Mouse (Mus musculus) testis, adult 2 months (tissue): Measurements from ENCODE around the gene Dph6. TPM values are rescaled to one million over a fixed set of nuclear protein-coding genes. Genes with fewer than 3 reads are reported as not detected.

Experiments
- H3K27ac ChIP-seq: fragments of 200-500 bp; 2 replicates; pipeline ENCODE4 v1.5.1; 2012; ENCODE audit warnings: low read depth, low read length; ENCODE audit not compliant: control insufficient read depth, insufficient read depth
- H3K27me3 ChIP-seq: fragments of 200-500 bp; 2 replicates; pipeline ENCODE4 v1.6.1; 2012; ENCODE audit warnings: mild to moderate bottlenecking, low read length, moderate library complexity; ENCODE audit not compliant: control insufficient read depth, insufficient read depth
- H3K36me3 ChIP-seq: fragments of 200-500 bp; 2 replicates; pipeline ENCODE4 v1.6.1; 2012; ENCODE audit warnings: mild to moderate bottlenecking, low read length; ENCODE audit not compliant: control insufficient read depth, insufficient read depth
- H3K4me1 ChIP-seq: fragments of 200-500 bp; 2 replicates; pipeline ENCODE4 v1.6.1; 2012; ENCODE audit warnings: low read length; ENCODE audit not compliant: control insufficient read depth, insufficient read depth
- H3K4me3 ChIP-seq: fragments of 200-500 bp; 2 replicates; pipeline ENCODE4 v1.5.1; 2012; ENCODE audit warnings: low read depth, mild to moderate bottlenecking, low read length, moderate library complexity, mixed read lengths; ENCODE audit not compliant: control insufficient read depth
- CTCF ChIP-seq: fragments of 200-500 bp; IDR thresholded peaks from 2 replicates; pipeline ENCODE4 v1.5.1; 2012; ENCODE audit warnings: low read depth, mild to moderate bottlenecking, inconsistent platforms, low read length, moderate library complexity; ENCODE audit not compliant: control insufficient read depth, insufficient read depth, insufficient replicate concordance
- POLR2A ChIP-seq: fragments of 200-500 bp; IDR thresholded peaks from 2 replicates; pipeline ENCODE4 v1.6.1; 2012; ENCODE audit warnings: low read depth, mild to moderate bottlenecking, inconsistent platforms, low read length, moderate library complexity; ENCODE audit not compliant: control insufficient read depth
- polyA plus RNA-seq: library from polyadenylated mRNA; depleted of rRNA; stranded (reverse); fragments of >200 nt; gene quantifications from 2 replicates; pipeline ENCODE4 v1.2.3, GENCODE M21; 2012

Gene Dph6
- polyA plus RNA-seq, 1 experiment, result 6.6 TPM

GRCm38 (mm10) chr2:114540416-114540815 is 114.3 kb downstream of the Dph6 start:
- H3K27ac ChIP-seq, result no peak overlapping the region
- H3K4me3 ChIP-seq, result no peak overlapping the region
- H3K4me1 ChIP-seq, result no peaks in the 10 kb centered on the region
- no peaks in the 10 kb centered on the region for H3K36me3 ChIP-seq
- no peaks in the 10 kb centered on the region for H3K27me3 ChIP-seq
- no peak for TF ChIP-seq CTCF
- no peak for TF ChIP-seq POLR2A

GRCm38 (mm10) chr2:114536032-114536431 is 118.7 kb downstream of the Dph6 start:
- no peaks in the 10 kb centered on the region for H3K27me3 ChIP-seq
- H3K27ac ChIP-seq, result no peak overlapping the region
- no peak overlapping the region for H3K4me3 ChIP-seq
- no peaks in the 10 kb centered on the region for H3K4me1 ChIP-seq
- TF ChIP-seq POLR2A (no peak), CTCF (no peak)
- no peaks in the 10 kb centered on the region for H3K36me3 ChIP-seq

- Histone ChIP-seq H3K4me1 (no peaks in the 10 kb centered on the region), H3K4me3 (no peak overlapping the region), H3K36me3 (no peaks in the 10 kb centered on the region), H3K27ac (no peak overlapping the region), H3K27me3 (no peaks in the 10 kb centered on the region)
- TF ChIP-seq CTCF, result no peak
- TF ChIP-seq POLR2A, result no peak
These were observed 123.6 kb downstream of the Dph6 start for GRCm38 (mm10) chr2:114531010-114531756.

GRCm38 (mm10) chr2:114520414-114520813 is 134.3 kb downstream of the Dph6 start:
- H3K4me3 ChIP-seq, result no peak overlapping the region
- no peaks in the 10 kb centered on the region for H3K27me3 ChIP-seq
- no peak overlapping the region for H3K27ac ChIP-seq
- H3K36me3 ChIP-seq, result no peaks in the 10 kb centered on the region
- H3K4me1 ChIP-seq, result no peaks in the 10 kb centered on the region
- TF ChIP-seq POLR2A, result no peak
- no peak for TF ChIP-seq CTCF

DNA sequence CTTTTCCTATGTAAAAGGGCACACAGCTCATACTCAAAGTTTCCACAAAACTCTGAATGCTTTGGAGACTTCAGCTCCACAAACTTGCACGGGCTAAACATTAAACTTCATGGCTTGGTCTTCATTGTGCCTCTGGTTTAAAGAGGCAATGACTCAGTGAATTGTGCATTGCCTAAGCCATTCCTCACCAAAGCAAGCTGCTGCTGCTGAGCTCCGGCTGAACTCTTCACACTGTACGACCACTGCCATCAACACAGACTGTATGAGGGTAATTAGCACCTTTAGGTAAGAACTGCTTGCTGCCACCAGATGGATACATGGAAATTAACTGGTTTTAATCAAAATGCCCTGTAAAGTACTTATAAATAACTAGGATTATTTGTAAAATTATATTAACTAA is 134.9 kb downstream of the Dph6 start:
- no peak overlapping the region for H3K27ac ChIP-seq
- TF ChIP-seq CTCF (no peak), POLR2A (no peak)
- no peaks in the 10 kb centered on the region for H3K4me1 ChIP-seq
- H3K4me3 ChIP-seq, result no peak overlapping the region
- H3K27me3 ChIP-seq, result no peaks in the 10 kb centered on the region
- H3K36me3 ChIP-seq, result no peaks in the 10 kb centered on the region

DNA sequence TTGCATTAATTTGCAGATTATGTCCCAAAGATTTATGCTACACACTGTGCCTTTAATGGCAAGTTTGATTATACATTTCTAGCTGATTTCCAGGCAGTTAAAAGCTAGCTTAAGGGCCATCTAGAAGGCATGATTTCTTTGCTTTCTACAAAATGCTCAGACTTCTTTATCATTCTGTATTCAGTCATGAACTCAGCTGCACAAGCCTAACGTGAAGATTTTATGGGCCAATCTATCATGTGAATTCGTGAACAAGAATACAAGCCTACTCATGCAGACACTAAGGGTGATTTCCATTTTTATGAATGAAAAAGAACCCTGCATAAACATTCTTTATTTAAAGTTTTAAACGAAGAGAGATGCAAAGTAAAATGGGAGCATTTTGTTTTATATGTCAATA is 162.4 kb downstream of the Dph6 start:
- no peak for TF ChIP-seq CTCF
- no peak for TF ChIP-seq POLR2A
- no peaks in the 10 kb centered on the region for H3K36me3 ChIP-seq
- no peaks in the 10 kb centered on the region for H3K27me3 ChIP-seq
- H3K4me3 ChIP-seq, result no peak overlapping the region
- no peaks in the 10 kb centered on the region for H3K4me1 ChIP-seq
- no peak overlapping the region for H3K27ac ChIP-seq

- H3K27me3 ChIP-seq, result no peaks in the 10 kb centered on the region
- no peak overlapping the region for H3K4me3 ChIP-seq
- H3K36me3 ChIP-seq, result no peaks in the 10 kb centered on the region
- H3K4me1 ChIP-seq, result no peaks in the 10 kb centered on the region
- TF ChIP-seq CTCF, result no peak
- TF ChIP-seq POLR2A, result no peak
- no peak overlapping the region for H3K27ac ChIP-seq
These were observed 162.9 kb downstream of the Dph6 start for GRCm38 (mm10) chr2:114491907-114492306.
